Mouse (Mus musculus) C2C12 (cell line): Measurements from ENCODE around the gene Ltb4r1.

ENCODE experiments used
- CTCF ChIP-seq: IDR thresholded peaks from one replicate; pipeline ENCODE4 v1.5.1; 2011; ENCODE audit not compliant: control insufficient read depth, insufficient read depth, insufficient read length
- MAX ChIP-seq: IDR thresholded peaks from one replicate; pipeline ENCODE4 v1.6.1; 2011; ENCODE audit warnings: mild to moderate bottlenecking, control low read depth
- MYOD1 ChIP-seq: IDR thresholded peaks from one replicate; pipeline ENCODE4 v1.6.1; 2011; ENCODE audit warnings: low read depth; ENCODE audit not compliant: control insufficient read depth, insufficient read length

DNA sequence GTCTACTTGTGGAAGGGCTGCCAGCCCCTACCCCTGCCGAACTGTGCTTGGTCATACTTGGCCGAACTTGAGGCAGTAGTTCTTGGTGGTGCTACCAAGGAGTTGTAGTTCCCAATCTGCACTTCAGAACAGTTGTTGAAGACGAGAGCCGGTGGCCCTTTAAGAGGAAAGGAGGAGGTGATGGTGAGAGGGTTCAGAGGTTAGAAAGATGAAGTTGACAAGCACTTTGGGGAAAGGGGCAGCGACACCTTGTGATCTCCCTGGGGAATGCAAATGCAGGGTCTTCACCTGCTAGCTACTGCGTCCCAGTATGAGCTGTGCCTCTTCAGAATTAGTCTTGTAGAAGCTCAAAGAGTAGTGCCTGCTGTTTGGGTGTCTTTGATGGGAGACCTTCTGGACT, 19.4 kb downstream of the Ltb4r1 start:
- TF ChIP-seq MAX (no peak), CTCF (no peak), MYOD1 (no peak)
